18 mouse cellular contexts compared by ENCODE assay signal in genomic region chr7:129285186-129285868, GRCm38 (mm10). TPM values are rescaled to one million over a fixed set of nuclear protein-coding genes. Genes with fewer than 3 reads are reported as not detected.
"Had no signal": no experiment of that assay in that cellular context is flagged by ENCODE, and none has a peak within 500 bp of the region (broad histone marks: within the 10 kb centered on the region; RNA-seq: fewer than 3 reads in every experiment).

No protein-coding gene starts in this region.

- H3K36me3 ChIP-seq: kidney, embryonic 15.5 days; limb, embryonic 13.5 days; midbrain, embryonic 10.5 days had no signal

- H3K27me3 ChIP-seq: kidney, embryonic 15.5 days; limb, embryonic 13.5 days had no signal

- ATAC-seq: midbrain, embryonic 16.5 days had no signal

- H3K9me3 ChIP-seq: kidney, embryonic 15.5 days; limb, embryonic 13.5 days; midbrain, embryonic 10.5 days had no signal

- H3K4me3 ChIP-seq: kidney, embryonic 15.5 days; limb, embryonic 13.5 days; midbrain, embryonic 10.5 days had no signal

- H3K9ac ChIP-seq: kidney, embryonic 15.5 days; limb, embryonic 13.5 days; lung, embryonic 14.5 days had no signal

- H3K4me1 ChIP-seq: kidney, embryonic 15.5 days; limb, embryonic 13.5 days; midbrain, embryonic 10.5 days had no signal

- H3K27ac ChIP-seq: kidney, embryonic 15.5 days; limb, embryonic 13.5 days; midbrain, embryonic 10.5 days had no signal

- H3K4me2 ChIP-seq: kidney, embryonic 15.5 days; limb, embryonic 13.5 days; liver, embryonic 11.5 days; lung, embryonic 14.5 days had no signal

- DNase-seq: kidney, adult 2 months; kidney, postnatal 14 days; layer of hippocampus, adult 9-11 months; layer of hippocampus, postnatal 36 days; lung, embryonic 14.5 days; lung, postnatal 10 days; lung, postnatal 4 days; right cerebral cortex, postnatal 4 days; thymus, postnatal 36 days had no signal

RNA-seq across cellular contexts. Expression of gene Plpp4, which starts 28.5 kb away (rescaled TPM):
- total RNA-seq: megakaryocyte, adult 5-6 weeks had no signal
- polyA plus RNA-seq: liver, embryonic 16.5 days; spleen, adult 2 months; thymus, postnatal 0 days had no signal
